Mouse (Mus musculus) 3T3-L1 (cell line): ENCODE measurements around the gene Klhl41.
"Not testable (repeated sequence)": the region's sequence is repeated elsewhere in the genome, so short reads cannot be mapped to it uniquely, and the experiment has no call there.

Experiments used
- DNase-seq: peaks from one replicate; pipeline ENCODE4 v3.0.0-alpha.2; 2015; ENCODE audit warnings: low read depth, low spot score

The Klhl41 gene

DNA sequence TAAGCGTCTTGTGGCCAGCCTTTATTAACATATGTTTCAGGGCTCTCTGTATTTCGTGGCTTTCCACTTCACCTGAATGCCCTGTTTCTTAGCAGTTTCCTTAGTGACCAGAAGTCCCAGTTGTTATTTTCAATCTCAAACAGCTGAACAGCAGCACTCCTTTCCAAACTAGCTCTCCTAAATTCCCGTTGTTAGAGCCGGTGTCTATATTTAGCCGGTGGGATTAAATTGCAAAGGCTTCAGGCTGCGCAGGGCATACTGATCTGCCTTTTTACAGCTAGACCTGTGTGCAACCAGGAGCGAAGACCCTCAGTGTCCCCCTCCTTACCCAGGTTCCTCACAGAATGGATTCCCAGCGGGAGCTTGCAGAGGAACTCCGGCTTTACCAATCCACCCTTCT lies at the start of gene Klhl41:
Klhl41 (plus strand) TSS at position 268 of the 400 bp plus-strand sequence.
- no peak for DNase-seq

DNA sequence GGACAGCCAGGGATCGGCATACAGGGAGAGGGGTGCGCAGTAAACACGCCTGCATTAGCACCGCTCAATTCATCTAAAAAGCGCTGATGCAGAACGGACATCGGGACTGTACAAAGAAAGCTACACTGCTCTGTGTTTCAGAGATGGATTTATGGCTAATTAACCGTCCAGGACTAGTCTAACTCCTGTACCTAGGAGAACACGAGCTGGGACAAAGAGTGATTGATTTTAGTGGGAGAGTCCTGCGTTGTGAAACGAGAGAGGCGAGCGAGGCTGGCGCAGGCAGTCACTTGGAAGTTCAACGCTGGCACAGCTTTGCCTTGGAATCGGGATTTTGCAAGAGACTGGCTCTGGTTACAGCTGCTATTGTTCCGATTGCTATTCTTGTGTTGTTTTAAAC lies 40.7 kb upstream of the Klhl41 start:
- DNase-seq, result no peak

DNA sequence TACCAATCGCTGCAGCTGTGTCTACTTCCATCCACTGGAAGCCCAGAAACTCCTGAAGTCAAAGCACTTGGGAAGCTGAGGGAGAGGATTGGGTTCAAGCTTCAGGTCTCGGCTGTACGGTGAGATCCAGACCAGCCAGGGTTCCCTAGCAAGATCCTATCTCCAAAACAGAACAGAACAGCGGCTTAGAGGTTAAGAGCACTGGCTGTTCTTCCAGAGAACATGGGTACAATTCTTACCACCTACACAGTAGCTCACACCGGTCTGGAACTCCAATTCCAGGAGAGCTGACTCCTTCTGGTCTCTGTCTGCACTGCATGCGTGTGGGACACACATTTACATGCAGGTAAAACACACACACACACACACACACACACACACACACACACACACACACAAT lies 40.0 kb upstream of the Klhl41 start:
- DNase-seq, result no peak

- DNase-seq, result no peak
Observed at GRCm38 (mm10) chr2:69630792-69631191, 39.1 kb upstream of the Klhl41 start.

DNA sequence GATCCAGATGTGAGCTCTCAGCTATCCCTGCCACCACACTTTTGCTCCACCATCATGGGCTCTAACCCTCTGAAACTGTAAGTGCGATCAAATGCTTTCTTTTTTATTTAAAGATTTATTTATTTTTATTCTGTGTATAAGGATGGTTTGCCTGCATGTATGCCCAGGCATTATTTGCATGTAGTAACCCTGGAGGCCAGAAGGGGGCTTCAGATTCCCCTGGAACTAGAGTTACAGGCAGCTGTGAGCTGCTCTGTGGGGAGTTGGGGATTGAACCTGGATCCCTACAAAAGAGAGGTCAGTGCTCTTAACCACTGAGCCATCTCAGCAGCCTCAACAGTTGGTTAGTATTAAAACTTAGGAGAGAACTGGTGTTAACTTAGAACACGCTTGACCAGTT lies 38.5 kb upstream of the Klhl41 start:
- peak; percentile 55 for DNase-seq

DNA sequence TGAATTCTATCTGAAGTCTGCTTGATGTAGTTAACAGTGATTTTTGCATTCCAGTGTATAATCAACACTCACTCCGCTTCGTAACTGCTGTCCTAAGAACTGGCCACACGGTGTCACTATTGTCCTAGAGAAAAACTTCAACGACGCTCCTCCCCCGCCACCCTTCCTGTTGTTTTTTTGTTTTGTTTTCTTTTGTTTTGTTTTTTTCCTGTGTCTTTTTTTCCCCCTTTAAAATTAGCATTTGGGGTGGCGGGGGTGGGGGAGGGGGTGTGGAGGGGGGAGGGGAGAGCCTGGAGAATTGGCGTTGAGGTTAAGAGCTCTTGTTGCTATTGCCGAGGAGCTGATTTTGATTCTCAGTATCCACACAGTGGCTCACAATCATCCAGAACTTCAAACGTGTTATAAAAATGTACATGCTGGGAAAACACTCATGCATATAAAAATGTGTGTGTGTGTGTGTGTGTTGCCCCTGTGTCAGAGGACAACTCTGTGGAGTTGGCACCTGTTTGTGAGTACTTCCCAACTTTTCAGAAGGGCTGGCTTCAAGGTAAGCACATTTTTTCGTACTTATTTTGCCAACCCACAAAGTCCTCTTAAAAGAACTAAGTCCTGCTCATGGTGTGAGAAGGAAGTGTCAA lies 34.7 kb upstream of the Klhl41 start:
- DNase-seq, result peak; percentile 84

DNA sequence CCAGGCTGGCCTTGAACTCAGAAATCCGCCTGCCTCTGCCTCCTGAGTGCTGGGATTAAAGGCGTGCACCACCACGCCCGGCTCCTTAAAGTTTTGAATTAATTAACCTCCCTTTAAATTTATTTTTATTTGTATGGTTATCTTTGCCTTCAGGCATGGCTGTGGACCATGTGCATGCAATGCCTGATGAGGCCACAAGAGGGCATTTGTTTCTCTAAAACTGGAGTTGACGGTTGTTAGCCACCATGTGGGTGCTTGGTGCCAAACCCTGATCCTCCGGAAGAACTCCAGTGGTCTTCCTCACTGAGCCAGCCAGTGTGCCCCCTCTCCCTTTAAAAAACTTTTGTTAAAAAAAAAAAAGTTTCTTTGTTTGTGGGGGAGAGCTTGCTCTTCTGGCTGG lies 34.1 kb upstream of the Klhl41 start:
- DNase-seq, result peak; percentile 77

DNA sequence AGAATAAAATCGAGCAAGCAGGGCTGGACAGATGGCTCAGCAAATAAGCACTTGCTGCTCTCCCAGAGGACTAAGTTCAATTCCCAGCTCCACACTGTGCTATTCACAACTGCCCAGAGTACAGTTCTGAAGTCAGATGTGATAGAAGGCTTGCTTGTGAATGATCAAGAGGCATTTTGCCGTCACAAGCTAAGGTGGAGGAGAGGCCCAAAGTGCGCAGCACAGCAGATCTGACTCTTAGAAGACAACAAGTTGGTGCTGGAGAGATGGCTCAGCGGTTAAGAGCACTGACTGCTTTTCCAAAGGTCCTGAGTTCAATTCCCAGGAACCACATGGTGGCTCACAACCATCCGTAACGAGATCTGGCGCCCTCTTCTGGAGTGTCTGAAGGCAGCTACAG lies 31.9 kb upstream of the Klhl41 start:
- DNase-seq, result not testable (repeated sequence)

DNA sequence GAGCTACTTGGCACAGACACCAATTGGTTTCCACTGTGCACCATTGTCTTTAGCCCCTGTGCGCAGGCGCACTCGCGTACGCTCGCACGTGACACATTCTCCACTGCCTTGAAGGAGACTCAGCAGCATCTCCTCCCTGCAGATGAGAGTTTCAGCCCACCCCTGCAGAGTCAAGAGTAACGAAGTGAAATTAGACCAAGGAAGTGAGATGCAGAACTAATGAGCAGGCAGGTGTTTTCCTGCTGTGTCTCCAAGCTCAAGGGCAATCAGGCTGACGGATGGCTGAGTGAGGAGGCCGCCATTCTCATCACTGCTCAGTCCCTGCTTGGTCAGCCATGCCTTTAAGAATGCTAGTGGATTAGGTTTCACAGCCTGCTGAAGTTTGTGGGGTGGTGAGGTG lies 29.8 kb upstream of the Klhl41 start:
- DNase-seq, result no peak

DNA sequence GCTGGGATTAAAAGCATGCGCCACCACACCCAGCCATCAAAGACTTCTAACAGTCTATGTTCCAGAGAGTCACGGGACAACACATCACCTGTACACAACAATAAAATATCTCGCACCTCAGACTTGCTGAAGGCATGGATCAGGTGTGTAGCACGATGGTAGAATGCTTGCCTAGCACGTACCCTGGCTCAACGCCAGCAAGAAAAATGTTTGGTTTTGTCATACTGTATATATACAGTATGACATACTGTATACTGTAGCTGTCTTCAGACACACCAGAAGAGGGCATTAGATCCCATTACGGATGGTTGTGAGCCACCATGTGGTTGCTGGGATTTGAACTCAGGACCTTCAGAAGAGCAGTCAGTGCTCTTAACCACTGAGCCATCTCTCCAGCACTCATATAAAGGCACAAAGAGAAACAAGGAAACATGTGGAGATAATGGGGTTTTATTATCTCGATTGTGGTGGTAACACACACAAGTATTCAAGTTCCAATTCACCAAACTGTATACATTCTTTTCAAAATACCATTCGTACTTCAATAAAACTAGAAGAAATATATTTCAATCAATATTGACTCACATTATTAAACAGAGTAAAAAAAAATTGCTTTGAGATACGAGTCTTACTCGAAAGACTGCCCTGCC lies 24.8 kb upstream of the Klhl41 start:
- DNase-seq, result no peak

DNA sequence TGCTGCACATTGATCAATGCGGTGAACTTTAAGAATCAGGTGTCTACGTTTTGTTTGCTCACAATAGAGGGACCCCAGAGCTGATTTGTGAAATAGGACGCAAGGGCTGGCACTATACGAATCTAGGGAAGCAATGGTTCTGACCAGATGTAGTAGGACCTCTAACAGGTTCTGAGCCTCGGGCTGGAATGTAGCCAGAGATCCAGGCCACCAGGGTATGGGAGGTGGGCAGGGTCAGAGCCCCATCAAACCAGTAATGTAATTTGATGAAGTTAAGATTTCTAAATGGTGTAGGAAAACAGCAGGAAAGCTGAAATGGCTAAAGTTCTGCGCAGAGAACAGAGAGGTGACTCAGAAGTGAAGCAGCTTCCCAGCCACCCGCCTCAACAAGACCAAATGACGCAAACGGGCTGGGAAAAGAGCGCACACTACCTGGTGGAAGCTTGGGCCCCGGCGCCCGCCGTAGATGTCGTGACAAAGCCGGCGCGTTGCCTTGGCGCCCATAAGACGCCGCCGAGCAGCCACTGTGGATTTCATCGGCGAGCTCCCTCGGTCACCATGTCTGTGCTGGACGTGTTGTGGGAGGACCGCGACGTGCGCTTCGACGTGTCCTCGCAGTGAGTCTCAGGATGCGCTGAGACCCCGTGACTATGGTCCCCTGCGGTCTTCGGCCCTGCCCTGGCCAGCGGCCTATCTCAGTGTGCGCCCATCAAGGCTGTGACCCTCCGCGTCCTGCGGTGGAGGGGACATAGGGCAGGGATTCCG lies 23.0 kb upstream of the Klhl41 start, which contains the start of gene Bbs5:
Bbs5 (plus strand) TSS at position 446 of the 765 bp plus-strand sequence.
- peak; percentile 96 for DNase-seq

- no peak for DNase-seq
Observed at GRCm38 (mm10) chr2:69649716-69650115, 20.2 kb upstream of the Klhl41 start.

DNA sequence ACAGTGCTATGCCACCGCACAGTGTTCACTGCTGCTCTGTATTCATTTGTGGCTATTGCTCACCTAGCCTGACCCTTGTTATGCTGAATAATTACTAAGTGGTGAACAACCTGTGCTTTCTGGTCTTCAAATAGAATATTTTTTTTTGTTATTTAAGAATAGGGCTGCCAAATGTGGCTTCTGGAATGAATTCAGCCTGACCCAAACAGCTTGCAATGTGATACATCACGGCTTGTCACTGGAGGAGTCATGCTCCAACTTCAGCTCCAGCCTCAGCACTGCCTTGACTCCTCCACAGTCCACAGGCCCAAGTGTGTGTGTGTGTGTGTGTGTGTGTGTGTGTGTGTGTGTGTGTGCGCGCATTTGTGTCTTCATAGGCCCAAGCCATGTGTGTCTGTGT lies 10.6 kb upstream of the Klhl41 start:
- peak; percentile 25 for DNase-seq

DNA sequence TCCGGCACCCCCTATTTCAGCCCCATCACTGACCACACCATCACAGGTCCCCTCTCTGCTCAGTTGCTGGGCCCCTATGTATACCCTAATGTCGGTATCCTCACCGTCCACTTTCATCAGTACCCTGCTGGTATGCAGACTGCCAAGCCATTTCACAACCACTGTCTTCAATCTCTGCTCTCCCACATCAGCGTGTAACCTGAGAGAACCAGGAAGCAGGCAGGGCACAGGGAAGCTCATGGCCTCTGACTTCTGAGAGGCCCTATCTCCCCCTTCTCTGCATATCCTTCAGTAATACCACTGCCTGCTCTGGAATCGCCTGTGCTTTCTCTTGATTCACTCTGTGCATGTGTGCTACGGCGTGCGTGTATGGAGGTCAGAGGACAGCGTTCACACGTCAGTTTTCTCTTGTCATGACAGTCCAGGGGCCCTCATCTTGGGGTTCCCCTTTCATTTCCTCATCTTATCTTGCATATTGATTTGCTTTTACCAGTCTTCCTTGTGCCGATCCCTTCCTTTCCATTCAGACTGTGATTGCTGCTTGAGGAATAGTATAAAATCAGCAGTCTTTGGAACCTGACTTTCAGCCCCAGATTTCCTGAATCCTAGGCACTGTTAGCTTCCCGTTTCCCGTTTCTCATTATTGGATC lies 6.0 kb upstream of the Klhl41 start:
- no peak for DNase-seq

- no peak for DNase-seq
Observed at GRCm38 (mm10) chr2:69667656-69668055, 2.3 kb upstream of the Klhl41 start.

DNA sequence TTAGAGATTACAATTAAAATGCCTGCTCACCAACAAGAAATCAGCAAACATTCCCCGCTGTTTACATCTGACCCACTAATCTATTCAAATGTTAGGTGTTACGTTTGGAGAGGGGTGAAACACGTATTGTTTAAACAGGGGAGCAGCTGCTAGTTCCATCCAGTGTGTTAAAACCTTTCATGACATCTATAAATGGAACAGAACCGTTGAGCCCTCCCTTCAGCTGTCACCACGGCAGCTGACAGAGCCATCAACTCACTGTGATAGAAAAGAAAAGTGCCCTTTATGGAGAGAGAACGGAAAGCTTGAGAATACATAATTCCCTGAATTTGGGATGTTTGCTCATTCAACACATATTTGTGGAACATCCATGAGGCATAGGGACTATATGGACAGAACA lies 1.5 kb upstream of the Klhl41 start:
- no peak for DNase-seq

DNA sequence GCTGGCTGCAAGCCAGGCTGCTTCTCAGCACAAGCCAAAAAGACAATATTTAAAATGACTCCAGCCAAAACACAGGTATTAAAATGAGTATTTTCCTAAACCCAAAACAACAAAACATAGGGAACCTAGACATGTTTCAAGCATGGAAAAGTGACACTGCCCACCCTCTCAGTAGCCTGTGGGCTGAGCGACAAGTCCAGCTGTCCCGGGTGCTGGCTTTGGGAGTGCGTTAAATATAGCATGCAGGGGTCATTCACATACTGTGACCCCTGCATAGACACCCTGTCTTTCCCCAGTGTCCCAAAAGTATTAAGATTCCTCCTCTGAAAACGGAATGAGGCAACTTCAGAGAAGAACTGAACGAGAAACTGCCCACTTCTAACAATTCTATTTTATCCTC lies 3.8 kb downstream of the Klhl41 start:
- DNase-seq, result no peak

GRCm38 (mm10) chr2:69675266-69675665 lies 5.3 kb downstream of the Klhl41 start:
- no peak for DNase-seq

GRCm38 (mm10) chr2:69676713-69677112 lies 6.8 kb downstream of the Klhl41 start:
- DNase-seq, result peak; percentile 48

DNA sequence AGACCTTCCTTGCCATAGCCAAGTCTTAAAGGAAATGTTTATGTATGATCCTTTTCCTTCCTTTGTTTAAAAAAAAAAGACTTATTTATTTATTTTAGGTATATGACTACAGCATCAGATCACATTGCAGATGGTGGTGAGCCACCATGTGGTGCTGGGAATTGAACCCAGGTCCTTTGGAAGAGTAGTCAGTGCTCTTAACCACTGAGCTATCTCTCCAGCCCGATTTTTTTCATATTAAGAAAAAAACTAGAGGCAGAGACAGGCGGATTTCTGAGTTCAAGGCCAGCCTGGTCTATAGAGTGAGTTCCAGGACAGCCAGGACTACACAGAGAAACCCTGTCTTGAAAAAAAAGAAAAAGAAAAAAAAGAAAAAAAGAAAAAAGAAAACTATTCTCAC lies 7.3 kb downstream of the Klhl41 start:
- DNase-seq, result not testable (repeated sequence)

GRCm38 (mm10) chr2:69679990-69680389 lies 10.1 kb downstream of the Klhl41 start:
- DNase-seq, result peak; percentile 20

DNA sequence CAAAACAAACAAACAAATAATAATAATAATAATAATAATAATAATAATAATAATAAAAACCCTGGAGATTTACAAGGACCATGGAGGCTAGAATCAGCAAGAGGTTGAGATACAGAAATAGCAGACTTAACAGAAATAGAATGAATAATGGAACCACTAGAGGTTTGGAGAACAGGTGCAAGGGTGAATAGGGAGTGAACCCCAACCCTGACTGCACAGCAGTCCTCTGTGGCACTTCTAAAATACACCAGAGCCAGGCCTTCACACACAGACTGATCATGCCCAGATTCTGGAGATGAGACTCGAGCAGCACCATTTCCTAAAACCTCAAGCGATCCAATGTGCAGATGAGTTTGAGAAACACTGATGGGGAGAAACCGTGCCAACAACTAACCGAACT lies 12.0 kb downstream of the Klhl41 start:
- no peak for DNase-seq
